Mouse (Mus musculus): Measurements from ENCODE around the gene Ifna16. TPM values are rescaled to one million over a fixed set of nuclear protein-coding genes. Genes with fewer than 3 reads are reported as not detected.

Ifna16 gene
- polyA plus RNA-seq (2012; rRNA removed; ENCODE audit: low replicate concordance), result not detected in 2 replicates

GRCm38 (mm10) chr4:88676824-88677223, at the start of gene Ifna16:
Gene Ifna16, minus strand, starts transcription at chr4:88676924.

GRCm38 (mm10) chr4:88721791-88722721, 45.3 kb upstream of the Ifna16 start, which contains the start of the genes Gm26566 and Klhl9:
Gene Gm26566, plus strand, starts transcription at chr4:88721805.
Gene Klhl9, minus strand, starts transcription at chr4:88722465.

GRCm38 (mm10) chr4:88691259-88691658, 14.5 kb upstream of the Ifna16 start, which contains the start of gene Ifnab:
Gene Ifnab, minus strand, starts transcription at chr4:88691359.

GRCm38 (mm10) chr4:88683812-88684211, 7.1 kb upstream of the Ifna16 start, which contains the start of gene Ifna2:
Gene Ifna2, minus strand, starts transcription at chr4:88683912.

GRCm38 (mm10) chr4:88644359-88644758, 32.4 kb downstream of the Ifna16 start, which contains the start of gene Ifna13:
Gene Ifna13, minus strand, starts transcription at chr4:88644459.

GRCm38 (mm10) chr4:88634311-88634710, 42.4 kb downstream of the Ifna16 start, which contains the start of gene C87499:
Gene C87499, minus strand, starts transcription at chr4:88634411.

Other genes with a start within 250 kb of the Ifna16 start
- gene Hacd4, start 238.0 kb downstream of the Ifna16 start, polyA plus RNA-seq (2012; rRNA removed; ENCODE audit: low replicate concordance), result 5.2 and 6.5 TPM in 2 replicates
- not detected in 2 replicates for gene Ifnb1, start 154.2 kb downstream of the Ifna16 start, polyA plus RNA-seq (2012; rRNA removed; ENCODE audit: low replicate concordance)
- gene Ifna15, start 118.7 kb downstream of the Ifna16 start, polyA plus RNA-seq (2012; rRNA removed; ENCODE audit: low replicate concordance), result not detected in 2 replicates
- not detected in 2 replicates for gene Ifna14, start 105.1 kb downstream of the Ifna16 start, polyA plus RNA-seq (2012; rRNA removed; ENCODE audit: low replicate concordance)
- gene Ifna9, start 84.5 kb downstream of the Ifna16 start, polyA plus RNA-seq (2012; rRNA removed; ENCODE audit: low replicate concordance), result not detected in 2 replicates
- not detected in 2 replicates for gene Ifna12, start 73.5 kb downstream of the Ifna16 start, polyA plus RNA-seq (2012; rRNA removed; ENCODE audit: low replicate concordance)
- not detected in 2 replicates for gene C87499, start 42.5 kb downstream of the Ifna16 start, polyA plus RNA-seq (2012; rRNA removed; ENCODE audit: low replicate concordance)
- gene Ifna13, start 32.5 kb downstream of the Ifna16 start, polyA plus RNA-seq (2012; rRNA removed; ENCODE audit: low replicate concordance), result not detected in 2 replicates
- gene Ifna2, start 7.0 kb upstream of the Ifna16 start, polyA plus RNA-seq (2012; rRNA removed; ENCODE audit: low replicate concordance), result not detected in 2 replicates
- gene Ifnab, start 14.4 kb upstream of the Ifna16 start, polyA plus RNA-seq (2012; rRNA removed; ENCODE audit: low replicate concordance), result not detected in 2 replicates
- 0.23 and 0.35 TPM in 2 replicates for gene Gm26566, start 44.9 kb upstream of the Ifna16 start, polyA plus RNA-seq (2012; rRNA removed; ENCODE audit: low replicate concordance)
- gene Klhl9, start 45.5 kb upstream of the Ifna16 start, polyA plus RNA-seq (2012; rRNA removed; ENCODE audit: low replicate concordance), result 16.0 and 29.7 TPM in 2 replicates
- not detected in 2 replicates for gene Gm13271, start 77.9 kb upstream of the Ifna16 start, polyA plus RNA-seq (2012; rRNA removed; ENCODE audit: low replicate concordance)
- not detected in 2 replicates for gene Gm13283, start 83.2 kb upstream of the Ifna16 start, polyA plus RNA-seq (2012; rRNA removed; ENCODE audit: low replicate concordance)
- not detected in 2 replicates for gene Gm13290, start 96.9 kb upstream of the Ifna16 start, polyA plus RNA-seq (2012; rRNA removed; ENCODE audit: low replicate concordance)
- not detected in 2 replicates for gene Gm13289, start 100.0 kb upstream of the Ifna16 start, polyA plus RNA-seq (2012; rRNA removed; ENCODE audit: low replicate concordance)
- not detected in 2 replicates for gene Gm13272, start 102.9 kb upstream of the Ifna16 start, polyA plus RNA-seq (2012; rRNA removed; ENCODE audit: low replicate concordance)
- 0.08 TPM in 1 of 2 replicates, not detected in the other for gene Ifnz, start 105.2 kb upstream of the Ifna16 start, polyA plus RNA-seq (2012; rRNA removed; ENCODE audit: low replicate concordance)
- not detected in 2 replicates for gene Gm13276, start 108.8 kb upstream of the Ifna16 start, polyA plus RNA-seq (2012; rRNA removed; ENCODE audit: low replicate concordance)
- gene Gm13277, start 111.7 kb upstream of the Ifna16 start, polyA plus RNA-seq (2012; rRNA removed; ENCODE audit: low replicate concordance), result not detected in 2 replicates
- not detected in 2 replicates for gene Gm13278, start 114.6 kb upstream of the Ifna16 start, polyA plus RNA-seq (2012; rRNA removed; ENCODE audit: low replicate concordance)
- not detected in 2 replicates for gene Gm13275, start 117.6 kb upstream of the Ifna16 start, polyA plus RNA-seq (2012; rRNA removed; ENCODE audit: low replicate concordance)
- not detected in 2 replicates for gene Gm13279, start 120.5 kb upstream of the Ifna16 start, polyA plus RNA-seq (2012; rRNA removed; ENCODE audit: low replicate concordance)
- not detected in 2 replicates for gene Gm13285, start 122.7 kb upstream of the Ifna16 start, polyA plus RNA-seq (2012; rRNA removed; ENCODE audit: low replicate concordance)
- not detected in 2 replicates for gene Gm13287, start 126.3 kb upstream of the Ifna16 start, polyA plus RNA-seq (2012; rRNA removed; ENCODE audit: low replicate concordance)
- gene Gm13288, start 128.6 kb upstream of the Ifna16 start, polyA plus RNA-seq (2012; rRNA removed; ENCODE audit: low replicate concordance), result not detected in 2 replicates
- gene Ifna7, start 139.3 kb upstream of the Ifna16 start, polyA plus RNA-seq (2012; rRNA removed; ENCODE audit: low replicate concordance), result not detected in 2 replicates
- not detected in 2 replicates for gene Ifna11, start 143.0 kb upstream of the Ifna16 start, polyA plus RNA-seq (2012; rRNA removed; ENCODE audit: low replicate concordance)
- gene Ifna6, start 150.5 kb upstream of the Ifna16 start, polyA plus RNA-seq (2012; rRNA removed; ENCODE audit: low replicate concordance), result not detected in 2 replicates
- gene Ifna5, start 158.6 kb upstream of the Ifna16 start, polyA plus RNA-seq (2012; rRNA removed; ENCODE audit: low replicate concordance), result not detected in 2 replicates
- not detected in 2 replicates for gene Ifna4, start 164.9 kb upstream of the Ifna16 start, polyA plus RNA-seq (2012; rRNA removed; ENCODE audit: low replicate concordance)
- not detected in 2 replicates for gene Ifna1, start 173.2 kb upstream of the Ifna16 start, polyA plus RNA-seq (2012; rRNA removed; ENCODE audit: low replicate concordance)
- gene Ifne, start 203.3 kb upstream of the Ifna16 start, polyA plus RNA-seq (2012; rRNA removed; ENCODE audit: low replicate concordance), result 0.80 TPM in 1 of 2 replicates, not detected in the other